Mouse (Mus musculus): ENCODE results near the gene Dars.

Dars gene

GRCm38 (mm10) chr1:128416584-128417532 lies at the start of gene Dars:
Gene Dars, minus strand, starts transcription at chr1:128417368.
- peak; percentile 94 for DNase-seq (ENCODE audit: low spot score)

- no peak for DNase-seq (ENCODE audit: low spot score)
Observed at GRCm38 (mm10) chr1:128466828-128467227, 49.7 kb upstream of the Dars start.

GRCm38 (mm10) chr1:128463478-128463877 lies 46.3 kb upstream of the Dars start:
- no peak for DNase-seq (ENCODE audit: low spot score)

- no peak for DNase-seq (ENCODE audit: low spot score)
Observed at GRCm38 (mm10) chr1:128462389-128462788, 45.2 kb upstream of the Dars start.

- no peak for DNase-seq (ENCODE audit: low spot score)
Observed at GRCm38 (mm10) chr1:128460780-128461179, 43.6 kb upstream of the Dars start.

- DNase-seq (ENCODE audit: low spot score) = no peak
Observed at GRCm38 (mm10) chr1:128459439-128459838, 42.3 kb upstream of the Dars start.

GRCm38 (mm10) chr1:128459011-128459410 lies 41.8 kb upstream of the Dars start:
- DNase-seq (ENCODE audit: low spot score) = no peak

GRCm38 (mm10) chr1:128456844-128457445 lies 39.8 kb upstream of the Dars start:
- no peak for DNase-seq (ENCODE audit: low spot score)

GRCm38 (mm10) chr1:128456271-128456670 lies 39.1 kb upstream of the Dars start:
- no peak for DNase-seq (ENCODE audit: low spot score)

- no peak for DNase-seq (ENCODE audit: low spot score)
Observed at GRCm38 (mm10) chr1:128452210-128452609, 35.0 kb upstream of the Dars start.

- DNase-seq (ENCODE audit: low spot score) = no peak
Observed at GRCm38 (mm10) chr1:128451183-128451582, 34.0 kb upstream of the Dars start.

- no peak for DNase-seq (ENCODE audit: low spot score)
Observed at GRCm38 (mm10) chr1:128447206-128447902, 30.2 kb upstream of the Dars start.

- DNase-seq (ENCODE audit: low spot score) = no peak
Observed at GRCm38 (mm10) chr1:128443890-128444839, 27.0 kb upstream of the Dars start.

GRCm38 (mm10) chr1:128441129-128441473 lies 23.9 kb upstream of the Dars start:
- no peak for DNase-seq (ENCODE audit: low spot score)

GRCm38 (mm10) chr1:128440386-128441128 lies 23.4 kb upstream of the Dars start:
- no peak for DNase-seq (ENCODE audit: low spot score)

GRCm38 (mm10) chr1:128439618-128440017 lies 22.4 kb upstream of the Dars start:
- DNase-seq (ENCODE audit: low spot score) = no peak

- DNase-seq (ENCODE audit: low spot score) = no peak
Observed at GRCm38 (mm10) chr1:128438526-128438925, 21.4 kb upstream of the Dars start.

GRCm38 (mm10) chr1:128437276-128437675 lies 20.1 kb upstream of the Dars start:
- DNase-seq (ENCODE audit: low spot score) = no peak

GRCm38 (mm10) chr1:128436015-128436414 lies 18.8 kb upstream of the Dars start:
- no peak for DNase-seq (ENCODE audit: low spot score)

GRCm38 (mm10) chr1:128435551-128435950 lies 18.4 kb upstream of the Dars start:
- DNase-seq (ENCODE audit: low spot score) = no peak

GRCm38 (mm10) chr1:128424928-128425327 lies 7.8 kb upstream of the Dars start:
- no peak for DNase-seq (ENCODE audit: low spot score)
